Mouse (Mus musculus) left cerebral cortex, postnatal 4 days (tissue): ENCODE measurements at regions not wholly inside any gene's neighbourhood (a gene's known extent, or its start where the extent isn't known, plus 50 kb on each side); places are given as distances from the start of the nearest gene placed in this dataset.
A peak's percentile ranks its signal among the peaks of the same experiment; 100 is the strongest.

ENCODE experiments used
- DNase-seq: peaks from one replicate; pipeline ENCODE4 v3.0.0-alpha.2; 2022
- intact Hi-C: fragments of 180-260 bp; cut with DNase I; formaldehyde crosslinking; loops from one replicate; pipeline ENCODE4 v1.15.1; 2025

DNA sequence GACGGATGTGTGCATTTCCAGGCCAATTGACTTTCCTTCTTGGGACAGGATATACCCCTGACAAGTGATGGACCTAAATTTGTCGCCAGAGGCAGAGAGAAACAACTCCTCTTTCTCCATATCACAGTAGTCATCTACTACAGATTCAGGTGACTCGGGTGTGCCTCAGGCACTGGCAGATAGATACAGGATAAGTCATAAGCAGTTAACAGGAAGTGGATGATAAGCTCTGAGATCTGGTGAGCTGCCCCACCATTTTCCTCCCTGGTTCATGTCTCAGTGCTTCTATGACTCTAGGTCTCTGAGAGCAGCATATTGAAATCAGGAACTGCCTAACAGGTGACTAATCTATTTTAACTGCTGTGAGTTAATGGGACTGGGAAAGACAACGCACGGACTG, 73.4 kb upstream of the Ubl3 start:
- no peak for DNase-seq
- intact Hi-C loops = no loop called here

DNA sequence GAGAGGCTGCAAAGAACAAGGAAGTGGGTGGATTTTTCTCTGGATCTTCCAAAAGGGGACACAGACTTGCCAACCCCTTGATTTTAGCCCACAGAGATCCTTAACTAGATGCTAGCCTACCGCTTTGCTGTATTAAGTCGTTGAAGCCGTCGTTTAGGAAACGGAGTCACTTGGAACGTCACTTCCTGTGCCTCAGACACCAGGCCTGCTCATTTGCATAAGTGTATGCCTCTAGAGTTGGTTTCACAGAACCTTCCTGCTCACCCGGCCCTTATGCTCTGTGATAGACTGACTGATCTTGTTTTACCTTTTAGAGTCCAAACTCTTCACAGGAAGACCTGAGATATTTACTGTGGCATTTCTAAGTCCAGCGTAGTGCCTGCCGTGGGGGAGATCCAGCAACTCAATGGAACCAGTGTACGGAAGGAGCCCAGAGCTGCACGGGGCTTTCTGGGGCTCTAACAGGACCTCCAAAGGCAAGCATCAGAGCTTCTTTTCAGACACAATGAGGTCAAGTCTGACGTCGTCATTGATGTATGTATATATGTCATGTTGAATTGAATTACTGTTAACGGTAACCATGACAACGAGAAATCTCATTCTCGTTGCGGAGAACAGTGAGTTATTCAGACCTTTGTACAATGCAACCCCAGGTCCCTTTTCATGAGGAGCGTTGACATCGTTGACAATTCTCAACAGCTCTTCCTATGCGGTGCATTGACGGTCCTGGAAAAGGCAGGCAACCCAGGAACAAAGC, 72.2 kb upstream of the Ubl3 start:
- intact Hi-C loops = no loop called here

DNA sequence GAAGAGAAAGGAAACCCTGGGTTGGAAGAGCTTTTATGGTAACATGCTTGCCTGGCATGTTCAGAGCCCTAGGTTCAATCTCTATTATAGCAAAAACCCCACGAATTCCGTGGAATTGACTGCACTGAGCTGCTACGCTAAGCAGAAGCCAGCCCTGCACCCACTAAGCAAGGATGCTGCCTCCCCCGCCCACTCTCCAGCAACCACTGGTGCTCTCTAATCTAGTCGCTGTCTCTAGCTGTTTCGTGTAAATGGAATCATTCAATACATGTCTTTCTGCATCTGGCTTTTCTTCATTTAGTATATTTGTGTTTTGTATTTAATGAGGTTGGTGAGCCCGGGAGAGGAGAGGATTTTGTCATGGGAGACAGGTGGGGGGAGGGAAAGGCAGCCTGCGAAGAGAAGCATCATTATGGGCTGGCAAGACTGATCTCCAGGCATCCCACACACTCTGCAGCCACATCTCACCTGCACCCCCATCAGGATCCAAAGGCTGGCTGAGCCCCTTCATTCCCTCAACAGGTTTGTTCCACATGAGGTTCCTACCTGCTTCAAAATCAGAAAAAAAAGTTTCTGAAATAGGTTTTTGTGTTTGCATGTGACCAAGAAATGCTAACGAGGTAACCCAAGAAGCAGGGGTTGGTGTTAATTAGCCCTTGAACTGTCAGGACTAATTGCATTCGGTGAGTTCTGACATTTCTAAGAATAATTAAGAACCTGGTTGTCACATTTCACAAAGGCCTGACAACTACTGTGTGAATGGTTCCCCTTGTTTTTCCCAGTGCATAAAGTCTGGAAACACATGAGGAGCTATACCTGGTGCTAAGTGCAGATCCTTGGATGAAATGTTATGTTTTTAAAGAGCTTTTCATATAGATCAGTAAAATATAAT, 68.6 kb upstream of the Ubl3 start:
- intact Hi-C loops = no loop called here
- DNase-seq = no peak

More for the DNA sequence above, 72.2 kb upstream of the Ubl3 start:
- no peak for DNase-seq

DNA sequence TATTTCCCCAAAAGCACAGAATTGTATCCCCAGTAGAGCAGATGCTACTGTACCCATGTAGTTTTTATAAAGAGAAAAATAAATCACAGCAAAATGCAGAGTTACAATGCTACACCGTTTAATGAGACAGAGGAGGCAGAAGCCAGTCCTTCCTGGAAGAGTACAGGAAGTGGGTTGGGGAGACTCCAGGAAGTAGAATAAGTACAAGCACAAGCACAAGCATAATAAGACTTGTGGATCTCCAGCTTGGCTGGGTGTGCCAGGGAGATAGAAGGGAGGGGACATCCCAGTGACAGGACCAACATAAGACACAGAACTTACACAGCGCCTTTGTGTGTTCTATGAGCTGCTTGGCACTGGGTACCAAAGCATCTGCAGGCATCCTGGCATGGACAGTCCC, 67.3 kb upstream of the Ubl3 start:
- intact Hi-C loops = no loop called here
- no peak for DNase-seq

DNA sequence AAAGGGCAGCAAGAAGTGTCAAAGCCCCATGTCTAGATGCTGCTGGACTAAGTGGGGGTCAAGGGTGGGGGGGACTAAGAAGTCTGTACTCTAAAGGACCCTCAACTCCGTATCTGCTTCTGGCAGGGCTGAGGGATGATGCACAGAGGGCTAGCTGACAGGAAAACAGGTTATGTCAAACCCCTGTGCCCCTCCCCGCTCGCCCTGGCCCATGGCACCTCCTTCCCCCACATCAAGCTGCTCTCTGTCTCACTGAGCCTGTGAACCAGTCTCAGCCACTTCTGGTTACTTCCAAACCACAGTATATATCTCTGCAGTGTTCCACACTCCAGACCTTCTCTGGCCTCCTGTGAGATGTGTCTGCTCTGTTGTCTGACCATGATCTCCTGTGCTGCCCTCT, 63.8 kb upstream of the Ubl3 start:
- intact Hi-C loops = no loop called here
- DNase-seq = peak; percentile 38

DNA sequence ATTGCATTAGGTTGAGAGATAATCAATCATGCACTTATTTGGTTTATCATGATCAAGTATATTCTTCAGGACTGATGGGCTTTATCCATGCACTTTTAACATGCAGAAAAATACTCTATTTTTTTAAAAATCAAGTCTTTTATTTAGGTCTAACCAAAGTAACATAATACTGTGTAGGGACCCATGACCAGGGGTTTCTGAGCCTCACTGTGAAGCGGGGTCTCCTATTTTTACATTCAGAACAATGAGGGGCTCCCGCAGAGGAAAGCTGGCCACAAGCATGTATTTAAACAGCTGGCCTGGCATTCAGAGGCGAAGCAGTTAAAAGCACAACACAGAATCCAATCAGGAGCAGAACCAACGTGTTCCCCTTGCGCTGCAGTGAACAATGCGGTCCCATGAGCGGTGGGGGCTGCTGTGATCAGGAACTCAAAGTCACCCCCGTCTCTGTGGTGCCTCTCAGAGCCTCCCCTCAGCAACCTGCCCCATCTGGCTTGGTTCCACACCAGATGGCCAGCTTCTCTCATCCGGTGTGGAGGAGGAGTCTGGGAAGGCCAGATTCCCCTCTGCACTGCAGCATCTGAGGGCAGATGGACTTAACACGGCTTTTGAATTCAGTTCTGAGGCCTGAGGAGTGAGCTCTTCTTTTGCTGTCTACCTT, 63.2 kb upstream of the Ubl3 start:
- intact Hi-C loops = no loop called here
- DNase-seq = peak; percentile 95

DNA sequence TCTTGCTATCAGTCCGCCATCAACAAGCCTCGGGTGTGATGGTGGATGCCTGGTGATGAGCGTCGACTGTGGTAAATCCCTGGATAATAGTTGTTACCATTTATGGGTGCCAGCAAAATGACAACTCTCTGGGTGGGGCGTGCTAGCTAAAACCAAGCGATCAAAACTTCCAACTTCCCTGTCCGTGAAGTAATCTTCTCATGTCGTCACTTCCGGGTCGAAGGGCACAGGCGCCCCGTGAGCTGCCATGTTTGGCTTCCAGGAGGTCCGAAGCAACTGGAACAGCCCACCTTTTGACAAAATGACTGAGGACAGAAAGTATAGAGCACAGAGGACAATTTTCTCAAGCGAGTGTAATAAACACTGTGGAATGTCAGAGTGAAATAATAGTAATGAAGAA, 62.5 kb upstream of the Ubl3 start:
- no peak for DNase-seq
- intact Hi-C loops = no loop called here

DNA sequence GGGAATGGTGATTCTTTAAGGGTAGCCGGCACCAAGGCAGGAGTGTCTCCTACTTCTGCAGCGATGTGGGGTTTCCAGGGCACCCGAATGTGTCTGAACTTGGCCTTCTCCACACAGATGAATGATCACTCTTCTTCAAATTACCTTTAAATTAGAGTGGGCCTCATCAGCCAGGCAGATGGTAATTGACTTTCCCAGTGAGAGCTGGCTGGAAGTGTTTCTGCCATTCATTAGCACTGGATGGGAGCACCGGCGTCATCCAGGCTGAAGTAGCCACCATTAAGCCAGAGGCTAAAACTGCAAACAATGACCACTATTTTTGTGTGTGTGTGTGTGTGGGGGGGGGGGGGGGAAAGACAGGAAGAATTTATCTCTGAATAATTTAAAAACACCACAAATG, 58.7 kb upstream of the Ubl3 start:
- intact Hi-C loops = no loop called here
- peak; percentile 35 for DNase-seq

DNA sequence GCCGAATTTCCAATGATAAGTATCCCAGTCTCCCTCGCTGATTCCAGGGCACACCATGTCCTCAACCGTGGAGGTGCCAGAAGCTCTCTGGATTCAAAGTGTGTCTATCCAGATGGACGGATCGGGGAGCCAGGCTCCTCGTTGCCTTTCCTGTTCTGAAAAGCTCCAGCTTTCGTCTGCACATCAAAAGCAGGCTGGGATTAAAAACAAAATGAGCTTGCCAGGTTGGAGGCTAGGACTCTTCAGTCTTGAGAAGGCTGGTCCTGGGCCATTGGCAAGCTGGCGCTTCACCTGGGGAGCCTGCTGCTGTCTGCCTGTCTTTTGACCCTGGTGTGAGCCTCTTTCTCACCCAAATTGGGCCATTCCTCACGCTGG, 56.9 kb upstream of the Ubl3 start:
- DNase-seq = peak; percentile 70

DNA sequence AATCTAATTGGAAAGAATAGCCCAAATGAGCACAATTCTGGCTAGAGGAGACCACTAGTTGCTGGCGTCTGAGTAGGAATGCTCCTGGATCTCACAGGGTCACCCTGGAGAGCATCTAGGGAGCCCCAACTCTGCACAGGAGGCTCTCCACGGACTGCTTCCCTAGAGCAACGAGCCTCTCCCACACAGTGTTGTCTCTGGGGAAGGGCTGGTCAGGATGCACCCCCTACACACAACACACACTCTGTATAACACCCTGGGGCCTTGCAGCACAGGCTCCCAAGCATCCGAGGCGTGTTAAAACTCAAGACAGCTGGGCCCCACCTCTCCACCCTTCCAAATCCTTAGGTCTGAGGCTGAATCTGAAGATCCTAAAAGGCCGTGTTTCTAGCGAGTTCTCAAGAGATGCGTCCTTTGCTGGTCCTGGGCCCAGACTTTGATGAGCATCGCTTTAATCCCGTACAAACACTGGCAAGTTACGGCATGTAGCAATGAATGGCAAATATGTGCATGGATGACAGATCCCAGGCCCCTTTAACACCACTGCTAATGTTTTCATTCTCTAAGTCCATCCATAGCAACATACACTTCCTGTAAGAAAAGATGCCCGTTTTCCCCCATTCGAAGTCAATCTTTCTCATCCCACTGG, 56.4 kb upstream of the Ubl3 start:
- DNase-seq = no peak
- intact Hi-C loops = no loop called here

More for the DNA sequence above, 56.9 kb upstream of the Ubl3 start:
- intact Hi-C loops = no loop called here

DNA sequence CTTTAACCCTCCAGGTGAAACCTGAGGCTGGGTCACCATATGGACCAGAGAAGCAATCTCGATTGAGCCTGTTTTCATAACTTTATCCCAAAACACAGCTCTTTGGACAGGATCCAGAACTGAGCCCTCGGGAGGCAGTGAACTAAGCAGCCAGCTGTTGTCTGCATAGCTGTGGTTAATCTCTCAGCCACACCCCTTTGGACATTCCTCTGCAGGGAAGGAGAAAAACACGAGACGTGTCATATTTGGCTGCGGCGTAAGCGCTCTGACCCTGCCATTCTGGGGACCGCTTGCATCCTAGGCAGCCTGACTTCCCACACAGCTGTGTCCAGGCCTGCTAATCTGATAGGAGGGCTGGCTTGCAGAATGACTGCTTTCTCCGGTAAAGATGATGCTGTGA, 55.6 kb upstream of the Ubl3 start:
- peak; percentile 19 for DNase-seq

DNA sequence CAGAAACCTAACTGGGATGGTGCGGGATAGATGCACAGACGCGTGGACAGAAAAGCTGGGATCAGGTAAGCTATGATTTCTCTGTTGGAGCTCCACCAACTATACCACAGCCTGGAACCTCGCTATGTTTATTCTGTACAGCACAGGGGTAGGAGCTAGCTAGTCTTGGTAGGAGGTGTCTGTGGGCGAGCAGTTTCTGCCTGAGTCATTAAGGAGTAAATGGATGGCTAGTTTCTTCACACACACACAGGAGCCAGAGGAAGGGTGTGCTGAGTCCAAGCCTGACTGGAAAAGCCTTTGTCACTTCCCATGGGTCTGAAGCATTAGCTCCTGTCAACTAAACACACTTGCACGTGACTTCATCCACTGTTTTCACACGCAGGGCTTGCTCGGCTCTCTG, 53.1 kb upstream of the Ubl3 start:
- no peak for DNase-seq
- intact Hi-C loops = no loop called here

More for the DNA sequence above, 55.6 kb upstream of the Ubl3 start:
- intact Hi-C loops = no loop called here
